Mouse (Mus musculus) brain, embryonic 14.5 days (tissue): ENCODE results near the gene Slc6a4.

Source experiments
- CTCF ChIP-seq: fragments of 200-500 bp; IDR thresholded peaks from 2 replicates; pipeline ENCODE4 v1.5.1; 2012; ENCODE audit warnings: inconsistent platforms, mild to moderate bottlenecking, moderate library complexity, borderline replicate concordance; ENCODE audit not compliant: insufficient read depth, insufficient read length; ENCODE audit errors: extremely low read depth
- POLR2A ChIP-seq: fragments of 200-500 bp; IDR thresholded peaks from 2 replicates; pipeline ENCODE4 v1.6.1; 2012; ENCODE audit warnings: mild to moderate bottlenecking, inconsistent platforms, borderline replicate concordance; ENCODE audit not compliant: poor library complexity, insufficient read depth, insufficient read length, severe bottlenecking; ENCODE audit errors: extremely low read depth

DNA sequence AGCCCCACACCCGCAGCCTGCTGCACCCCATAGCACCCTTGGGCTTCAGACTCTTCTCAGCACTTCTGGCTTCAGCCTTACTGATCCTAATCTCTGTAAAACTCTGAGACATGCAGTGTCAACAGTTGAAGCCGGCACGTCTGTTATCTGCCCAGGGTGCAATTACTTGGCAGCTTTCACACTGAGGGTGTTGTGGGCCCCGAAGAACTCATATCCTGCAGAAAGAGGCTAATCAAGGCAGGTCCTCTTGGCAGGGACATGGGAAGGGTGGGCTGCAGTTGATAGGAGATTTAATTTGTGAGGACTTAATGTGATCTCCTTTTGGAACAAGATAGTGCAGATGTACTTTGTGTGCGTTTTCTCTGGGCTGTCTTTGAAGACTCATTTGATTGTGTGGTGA, 14.8 kb upstream of the Slc6a4 start:
- TF ChIP-seq CTCF (no peak), POLR2A (no peak)
